Mouse (Mus musculus) heart, embryonic 11.5 days (tissue): ENCODE results near the gene E130208F15Rik. TPM values are rescaled to one million over a fixed set of nuclear protein-coding genes. Genes with fewer than 3 reads are reported as not detected.
A peak's percentile ranks its signal among the peaks of the same experiment; 100 is the strongest.

Experiments
- ATAC-seq: fragments of 200-750 bp; cut with Nextera tagmentation; replicated peaks from 2 replicates; pipeline ENCODE4 v1.8.0; 2017; ENCODE audit warnings: moderate library complexity; ENCODE audit not compliant: insufficient number of reproducible peaks, low FRiP score, low TSS enrichment
- H3K27ac ChIP-seq: fragments of 300-500 bp; sonication (generic); 2 replicates; pipeline ENCODE4 v1.5.1; 2014; ENCODE audit warnings: mild to moderate bottlenecking, low read depth, low read length
- H3K27me3 ChIP-seq: fragments of 300-500 bp; sonication (generic); 2 replicates; pipeline ENCODE4 v1.6.1; 2014; ENCODE audit warnings: mild to moderate bottlenecking, low read length, mixed read lengths; ENCODE audit not compliant: control insufficient read depth, insufficient read depth
- H3K36me3 ChIP-seq: fragments of 300-500 bp; sonication (generic); 2 replicates; pipeline ENCODE4 v1.6.1; 2014; ENCODE audit warnings: mild to moderate bottlenecking, low read length, moderate library complexity, mixed read lengths; ENCODE audit not compliant: control insufficient read depth, insufficient read depth
- H3K4me1 ChIP-seq: fragments of 300-500 bp; sonication (generic); 2 replicates; pipeline ENCODE4 v1.6.1; 2014; ENCODE audit warnings: low read length; ENCODE audit not compliant: control insufficient read depth, insufficient read depth
- H3K4me2 ChIP-seq: fragments of 300-500 bp; sonication (generic); 2 replicates; pipeline ENCODE4 v1.6.1; 2014; ENCODE audit warnings: mild to moderate bottlenecking, moderate library complexity
- H3K4me3 ChIP-seq: fragments of 300-500 bp; sonication (generic); 2 replicates; pipeline ENCODE4 v1.5.1; 2014; ENCODE audit warnings: low read depth, low read length
- H3K9ac ChIP-seq: fragments of 300-500 bp; sonication (generic); 2 replicates; pipeline ENCODE4 v1.6.1; 2014; ENCODE audit warnings: mild to moderate bottlenecking, low read depth, low read length, moderate library complexity
- H3K9me3 ChIP-seq: fragments of 300-500 bp; sonication (generic); replicated peaks from 2 replicates; pipeline ENCODE4 v1.6.1; 2016; ENCODE audit warnings: low read length; ENCODE audit not compliant: control insufficient read depth
- WGBS: fragments of 180-500 bp; shearing (Covaris S2); extraction: QIAGEN DNeasy Blood & Tissue Kit; methylation state at CpG from one replicate; pipeline ENCODE4 v1.1.7; 2014; ENCODE audit not compliant: insufficient replicate concordance; 5-methylcytosine and 5-hydroxymethylcytosine counted together
- polyA plus RNA-seq: library from polyadenylated mRNA; unstranded; fragments of >200 nt; fragmentation: Nextera tagmentation; extraction: Ambion mirVana; gene quantifications from 2 replicates; pipeline ENCODE4 v1.2.1, GENCODE M21; 2014

E130208F15Rik gene
- polyA plus RNA-seq, 1 experiment from 2014 or later = not detected

GRCm38 (mm10) chr7:30295103-30295502 lies 26.4 kb upstream of the E130208F15Rik start:
- H3K27me3 ChIP-seq = no peaks in the 10 kb centered on the region

GRCm38 (mm10) chr7:30296816-30297215 lies 24.7 kb upstream of the E130208F15Rik start:
- ATAC-seq = no peak

More at GRCm38 (mm10) chr7:30295103-30295502, 26.4 kb upstream of the E130208F15Rik start:
- no peak; the same call in 1 of the 2 replicates for ATAC-seq
- Histone ChIP-seq H3K4me2 (no peak overlapping the region), H3K27ac (no peak overlapping the region), H3K9me3 (no peaks in the 10 kb centered on the region), H3K4me1 (peaks cover 6% of the 10 kb centered on the region), H3K36me3 (peaks cover 3% of the 10 kb centered on the region; the same call in 1 of the 2 replicates), H3K9ac (no peak overlapping the region), H3K4me3 (no peak overlapping the region)
- WGBS = 37% methylated on average over 10 of the region's 10 CpGs

GRCm38 (mm10) chr7:30297266-30297665 lies 24.3 kb upstream of the E130208F15Rik start:
- Histone ChIP-seq H3K27ac (no peak overlapping the region), H3K27me3 (no peaks in the 10 kb centered on the region), H3K36me3 (peaks cover 3% of the 10 kb centered on the region; the same call in 1 of the 2 replicates), H3K9me3 (no peaks in the 10 kb centered on the region), H3K4me3 (no peak overlapping the region), H3K9ac (no peak overlapping the region), H3K4me2 (no peak overlapping the region), H3K4me1 (no peaks in the 10 kb centered on the region)
- ATAC-seq = no peak
- WGBS = 75% methylated on average over 16 of the region's 16 CpGs

More at GRCm38 (mm10) chr7:30296816-30297215, 24.7 kb upstream of the E130208F15Rik start:
- 82% methylated on average over 15 of the region's 15 CpGs for WGBS
- Histone ChIP-seq H3K4me1 (0 out of 2 replicates have a peak, but pooled peaks cover 3% of the 10 kb centered on the region), H3K4me3 (no peak overlapping the region), H3K9me3 (no peaks in the 10 kb centered on the region), H3K36me3 (peaks cover 3% of the 10 kb centered on the region; the same call in 1 of the 2 replicates), H3K27ac (no peak overlapping the region), H3K27me3 (no peaks in the 10 kb centered on the region), H3K9ac (no peak overlapping the region), H3K4me2 (no peak overlapping the region)

GRCm38 (mm10) chr7:30300914-30301313 lies 20.6 kb upstream of the E130208F15Rik start:
- no peaks in the 10 kb centered on the region for H3K27me3 ChIP-seq
- WGBS = 42% methylated on average over 3 of the region's 3 CpGs
- H3K9ac ChIP-seq = no peak overlapping the region
- H3K4me3 ChIP-seq = no peak overlapping the region
- no peak for ATAC-seq
- H3K9me3 ChIP-seq = no peaks in the 10 kb centered on the region
- H3K4me2 ChIP-seq = no peak overlapping the region
- H3K36me3 ChIP-seq = peaks cover 8% of the 10 kb centered on the region
- no peaks in the 10 kb centered on the region for H3K4me1 ChIP-seq
- H3K27ac ChIP-seq = no peak overlapping the region

- 88% methylated on average over 16 of the region's 16 CpGs for WGBS
- Histone ChIP-seq H3K4me2 (no peak overlapping the region), H3K36me3 (peaks cover 8% of the 10 kb centered on the region), H3K4me3 (no peak overlapping the region), H3K4me1 (peaks cover 8% of the 10 kb centered on the region), H3K9me3 (no peaks in the 10 kb centered on the region), H3K9ac (no peak overlapping the region), H3K27me3 (no peaks in the 10 kb centered on the region), H3K27ac (no peak overlapping the region)
- ATAC-seq = no peak
Observed at GRCm38 (mm10) chr7:30306083-30306779, 15.3 kb upstream of the E130208F15Rik start.

GRCm38 (mm10) chr7:30308076-30309005 lies 13.2 kb upstream of the E130208F15Rik start, which contains the start of gene Alkbh6:
Gene Alkbh6 (plus strand): TSS chr7:30308717.
- H3K27me3 ChIP-seq = no peaks in the 10 kb centered on the region
- peak within 1 kb of the TSS; percentile 62 for H3K4me3 ChIP-seq
- WGBS = 4% methylated on average over 27 of the region's 27 CpGs
- ATAC-seq = peak; percentile 98
- no peaks in the 10 kb centered on the region for H3K9me3 ChIP-seq
- H3K9ac ChIP-seq = peak within 1 kb of the TSS; percentile 65
- H3K4me1 ChIP-seq = peaks cover 8% of the 10 kb centered on the region
- peaks cover 8% of the 10 kb centered on the region for H3K36me3 ChIP-seq
- H3K4me2 ChIP-seq = peak within 1 kb of the TSS; percentile 86
- H3K27ac ChIP-seq = peak within 1 kb of the TSS; percentile 66

- peak overlapping the region; percentile 65 for H3K9ac ChIP-seq
- peak overlapping the region; percentile 62 for H3K4me3 ChIP-seq
- no peak for ATAC-seq
- 0 out of 2 replicates have a peak, but pooled peaks cover 3% of the 10 kb centered on the region for H3K36me3 ChIP-seq
- H3K27ac ChIP-seq = 0 out of 2 replicates have a peak overlapping the region, but pooled peaks have one; percentile 31
- H3K9me3 ChIP-seq = no peaks in the 10 kb centered on the region
- peaks cover 11% of the 10 kb centered on the region for H3K4me1 ChIP-seq
- peak overlapping the region; percentile 86 for H3K4me2 ChIP-seq
- 58% methylated on average over 15 of the region's 15 CpGs for WGBS
- H3K27me3 ChIP-seq = no peaks in the 10 kb centered on the region
Observed at GRCm38 (mm10) chr7:30309395-30310129, 12.0 kb upstream of the E130208F15Rik start.

GRCm38 (mm10) chr7:30310136-30310535 lies 11.4 kb upstream of the E130208F15Rik start:
- H3K4me1 ChIP-seq = peaks cover 15% of the 10 kb centered on the region
- no peaks in the 10 kb centered on the region for H3K27me3 ChIP-seq
- no peak overlapping the region for H3K4me3 ChIP-seq
- ATAC-seq = no peak
- H3K36me3 ChIP-seq = 0 out of 2 replicates have a peak, but pooled peaks cover 3% of the 10 kb centered on the region
- no peak overlapping the region for H3K4me2 ChIP-seq
- H3K9me3 ChIP-seq = no peaks in the 10 kb centered on the region
- H3K9ac ChIP-seq = no peak overlapping the region
- 86% methylated on average over 12 of the region's 12 CpGs for WGBS
- H3K27ac ChIP-seq = no peak overlapping the region
